Comparison of ENCODE assay signal across 14 mouse cellular contexts in the genomic region with DNA sequence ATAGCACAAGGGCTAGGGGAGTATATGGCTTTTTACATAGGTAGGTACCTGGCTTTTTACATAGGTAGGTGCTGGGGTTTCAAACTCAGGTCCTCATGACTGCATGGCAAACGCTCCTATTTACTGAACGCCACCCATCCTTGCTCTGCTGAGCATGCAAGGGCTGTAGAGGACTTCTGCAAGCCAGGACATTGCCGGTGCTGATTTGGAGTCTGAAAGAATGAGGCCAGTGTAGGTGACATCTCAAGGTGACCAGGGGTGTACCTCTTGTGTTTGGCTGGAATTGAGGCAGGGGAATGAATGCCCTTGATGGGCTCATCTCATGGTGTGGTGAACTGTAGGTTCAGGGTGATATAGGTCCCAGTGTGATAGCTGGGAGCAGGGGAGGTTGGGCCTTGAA.
"Had no signal": no experiment of that assay in that cellular context is flagged by ENCODE, and none has a peak within 500 bp of the region (broad histone marks: within the 10 kb centered on the region; RNA-seq: fewer than 3 reads in every experiment).

No protein-coding gene starts in this region.

- H3K9me3 ChIP-seq: midbrain, embryonic 13.5 days; midbrain, embryonic 15.5 days; neural tube, embryonic 12.5 days had no signal

- H3K4me1 ChIP-seq: midbrain, embryonic 13.5 days; midbrain, embryonic 15.5 days; neural tube, embryonic 12.5 days had no signal

- DNase-seq: lung, adult 18-20 months; lung, embryonic 14.5 days; lung, postnatal 10 days; lung, postnatal 4 days; right cerebral cortex, postnatal 14 days; spleen, adult 18-20 months; thymus, adult 18-20 months; thymus, postnatal 14 days; thymus, postnatal 36 days had no signal

- H3K4me3 ChIP-seq: megakaryocyte, embryonic 14.5 days; midbrain, embryonic 13.5 days; midbrain, embryonic 15.5 days; neural tube, embryonic 12.5 days had no signal

- H3K9ac ChIP-seq: lung, embryonic 14.5 days; midbrain, embryonic 13.5 days; midbrain, embryonic 15.5 days; neural tube, embryonic 12.5 days had no signal

- H3K27me3 ChIP-seq: megakaryocyte, embryonic 14.5 days; midbrain, embryonic 13.5 days; midbrain, embryonic 15.5 days; neural tube, embryonic 12.5 days had no signal

- ATAC-seq: midbrain, embryonic 13.5 days; midbrain, embryonic 15.5 days had no signal

- H3K36me3 ChIP-seq: midbrain, embryonic 13.5 days; midbrain, embryonic 15.5 days; neural tube, embryonic 12.5 days had no signal

- H3K27ac ChIP-seq: midbrain, embryonic 13.5 days; midbrain, embryonic 15.5 days; neural tube, embryonic 12.5 days had no signal

- H3K4me2 ChIP-seq: lung, embryonic 14.5 days; midbrain, embryonic 11.5 days; midbrain, embryonic 13.5 days; midbrain, embryonic 15.5 days; neural tube, embryonic 12.5 days had no signal
